In the genomic region with DNA sequence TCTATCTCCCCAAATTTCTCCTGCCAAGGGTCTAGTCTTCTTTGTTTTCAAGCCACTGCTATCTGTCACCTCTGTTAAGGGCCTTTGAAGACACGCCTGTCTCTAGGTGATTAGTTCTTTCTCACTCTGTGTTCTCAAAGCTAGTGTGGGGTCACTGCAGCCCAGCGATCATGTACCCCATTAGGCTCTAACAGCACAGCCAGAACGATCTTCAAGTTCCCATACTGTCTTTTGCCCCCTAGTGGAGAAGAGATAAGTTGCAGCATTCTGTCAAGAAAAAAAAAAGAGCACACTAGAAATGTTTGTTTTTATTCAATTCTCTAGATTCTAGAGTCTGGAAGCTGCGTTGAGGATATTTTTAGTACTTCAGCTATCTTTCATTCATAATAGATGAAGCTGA, we compare ENCODE assay signal across 11 mouse cellular contexts.
DNase-seq lines count a peak whose midpoint lies in the region; ATAC-seq and TF ChIP-seq lines count a peak whose summit lies in the region.
"Had no signal": no experiment of that assay in that cellular context is flagged by ENCODE, and none has a peak within 500 bp of the region (broad histone marks: within the 10 kb centered on the region; RNA-seq: fewer than 3 reads in every experiment).

No protein-coding gene starts in this region.

- no peaks in the 10 kb centered on the region for H3K4me1 ChIP-seq in lung, postnatal 0 days (ENCODE audit: insufficient read depth, low read depth, low read length)
- H3K4me1 ChIP-seq: heart, embryonic 13.5 days; midbrain, embryonic 12.5 days had no signal

- TF ChIP-seq EP300 in lung, postnatal 0 days (IDR thresholded peaks at IDR 0.05): no peak

- no peak overlapping the region for H3K4me2 ChIP-seq in lung, postnatal 0 days (replicated peaks; ENCODE audit: low read depth, low read length)
- H3K4me2 ChIP-seq: heart, embryonic 13.5 days; midbrain, embryonic 12.5 days had no signal

- TF ChIP-seq CTCF in layer of hippocampus, adult 2 months (conservative IDR thresholded peaks at IDR 0.05): peak; percentile 83
- TF ChIP-seq CTCF in Patski (IDR thresholded peaks at IDR 0.05): peak; percentile 54
- TF ChIP-seq CTCF in lung, postnatal 0 days (IDR thresholded peaks at IDR 0.05): peak; percentile 76

- CTCF ChIA-PET in Patski (lab: Charles Lee): no interaction called here

- H3K4me3 ChIP-seq in layer of hippocampus, adult 2 months: no peak overlapping the region
- no peak overlapping the region for H3K4me3 ChIP-seq in lung, postnatal 0 days (ENCODE audit: low read depth, low read length)
- H3K4me3 ChIP-seq: heart, embryonic 13.5 days; midbrain, embryonic 12.5 days had no signal

- WGBS in lung, postnatal 0 days: 21% methylated on average over 4 of the region's 4 CpGs

- no peak overlapping the region for H3K9ac ChIP-seq in lung, postnatal 0 days (replicated peaks; ENCODE audit: low read depth)
- H3K9ac ChIP-seq: heart, embryonic 13.5 days; midbrain, embryonic 12.5 days had no signal

- ATAC-seq in Patski: no peak
- ATAC-seq in lung, postnatal 0 days: no peak

- no peak overlapping the region for H3K27ac ChIP-seq in layer of hippocampus, adult 2 months
- H3K27ac ChIP-seq in lung, postnatal 0 days (ENCODE audit: low read length): no peak overlapping the region
- H3K27ac ChIP-seq: heart, embryonic 13.5 days; midbrain, embryonic 12.5 days had no signal

- POLR2A ChIA-PET in Patski (lab: Charles Lee): no interaction called here

- H3K27me3 ChIP-seq in Patski: peaks cover 4% of the 10 kb centered on the region
- no peaks in the 10 kb centered on the region for H3K27me3 ChIP-seq in lung, postnatal 0 days (replicated peaks; ENCODE audit: insufficient read depth, low read length)
- H3K27me3 ChIP-seq: heart, embryonic 13.5 days; midbrain, embryonic 12.5 days had no signal

- no peaks in the 10 kb centered on the region for H3K36me3 ChIP-seq in lung, postnatal 0 days (ENCODE audit: insufficient read depth, low read length)
- H3K36me3 ChIP-seq: G1E; heart, embryonic 13.5 days; midbrain, embryonic 12.5 days had no signal

- no peaks in the 10 kb centered on the region for H3K9me3 ChIP-seq in lung, postnatal 0 days (ENCODE audit: low read length)
- H3K9me3 ChIP-seq: G1E; heart, embryonic 13.5 days; midbrain, embryonic 12.5 days had no signal

- DNase-seq in cerebellum, postnatal 14 days: peak; percentile 18 to 35
- no peak for DNase-seq in cerebellum, adult 11-12 months
- DNase-seq in layer of hippocampus, adult 2 months (ENCODE audit: low spot score in 2 of 2): peak in 1 of 2 experiments; percentile 23
- DNase-seq in layer of hippocampus, postnatal 36 days: no peak
- no peak for DNase-seq in Patski (ENCODE audit: low read depth, low spot score)
- peak; percentile 74 for DNase-seq in lung, postnatal 0 days (ENCODE audit: low spot score)
- DNase-seq in right cerebral cortex, postnatal 25 days: no peak
- DNase-seq in urinary bladder, adult 2 months (ENCODE audit: low spot score): no peak

- in situ Hi-C loops in Patski (cut with MboI; ENCODE audit: low pct_unique_long_range_greater_than_20kb): no loop called here

Comparison
In these comparisons a context has a peak if more than half of its experiments do, and no peak if none do; other contexts are left out.
1. DNase-seq: peak in cerebellum, postnatal 14 days (2 of 2) and lung, postnatal 0 days (single experiment); none in cerebellum, adult 11-12 months (single experiment), layer of hippocampus, postnatal 36 days (0 of 2), Patski (single experiment), right cerebral cortex, postnatal 25 days (single experiment) and urinary bladder, adult 2 months (single experiment).
2. Peak in every context shown above with its lines, with median percentiles within 50 percentile points of each other: CTCF ChIP-seq.